ENCODE assay signal across 8 mouse cellular contexts in the genomic region with DNA sequence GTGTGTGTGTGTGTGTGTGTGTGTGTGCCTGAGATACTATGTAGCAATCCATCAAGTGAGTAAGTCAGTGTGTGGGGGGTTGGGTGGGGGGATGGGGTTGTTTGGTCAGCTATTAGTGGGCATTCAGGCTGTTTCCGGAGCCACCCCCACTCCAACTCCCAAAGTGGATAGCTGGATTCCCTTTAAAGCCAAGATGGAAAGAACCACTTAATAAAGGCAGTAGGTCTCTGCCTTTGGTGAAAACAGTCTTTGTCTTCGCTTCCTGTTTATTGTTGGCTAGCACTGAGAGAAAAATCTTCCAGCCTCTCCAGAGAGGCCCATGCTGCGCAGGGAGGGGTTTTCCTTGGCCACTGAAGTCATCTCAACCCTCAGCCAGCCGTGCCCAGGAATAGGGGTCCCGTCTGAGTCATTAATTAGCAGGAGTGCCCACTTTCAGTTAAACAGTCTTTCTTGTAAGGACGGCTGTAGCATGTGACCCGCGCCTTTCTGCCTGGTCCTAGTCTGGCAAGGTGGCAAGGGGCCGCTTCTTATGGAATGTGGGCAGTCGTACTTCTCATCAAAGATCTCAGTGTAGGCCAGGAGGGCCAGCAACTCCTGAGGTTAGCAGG. TPM values are rescaled to one million over a fixed set of nuclear protein-coding genes. Genes with fewer than 3 reads are reported as not detected.
DNase-seq lines count a peak whose midpoint lies in the region; ATAC-seq lines count a peak whose summit lies in the region.

No protein-coding gene starts in this region.

- 62% methylated on average over 10 of the region's 10 CpGs for WGBS in midbrain, embryonic 10.5 days
- 43% methylated on average over 10 of the region's 10 CpGs for WGBS in midbrain, embryonic 13.5 days
- 54% methylated on average over 10 of the region's 10 CpGs for WGBS in heart, embryonic 10.5 days
- WGBS in limb, embryonic 10.5 days = 58% methylated on average over 10 of the region's 10 CpGs
- 16% methylated on average over 10 of the region's 10 CpGs for WGBS in neural tube, embryonic 15.5 days

- no peaks in the 10 kb centered on the region for H3K9me3 ChIP-seq in midbrain, embryonic 10.5 days (replicated peaks)
- H3K9me3 ChIP-seq in midbrain, embryonic 13.5 days = no peaks in the 10 kb centered on the region
- H3K9me3 ChIP-seq in heart, embryonic 10.5 days = no peaks in the 10 kb centered on the region
- H3K9me3 ChIP-seq in limb, embryonic 10.5 days (replicated peaks) = no peaks in the 10 kb centered on the region
- no peaks in the 10 kb centered on the region for H3K9me3 ChIP-seq in neural tube, embryonic 15.5 days (replicated peaks)

- no peak for DNase-seq in midbrain, embryonic 10.5 days (ENCODE audit: low spot score)
- peak; percentile 75 for DNase-seq in heart, embryonic 10.5 days (ENCODE audit: low spot score)
- no peak for DNase-seq in limb, embryonic 10.5 days (ENCODE audit: low spot score)
- no peak for DNase-seq in urinary bladder, adult 2 months (ENCODE audit: low spot score)
- DNase-seq in left cerebral cortex, adult 18-20 months (ENCODE audit: low spot score in 2 of 2) = no peak
- no peak for DNase-seq in spleen, adult 18-20 months

- no peak for ATAC-seq in midbrain, embryonic 13.5 days
- peak; percentile 45; the same call in 1 of the 2 replicates for ATAC-seq in neural tube, embryonic 15.5 days (ENCODE audit: low FRiP score)

- H3K4me1 ChIP-seq in midbrain, embryonic 10.5 days = peaks cover 51% of the 10 kb centered on the region
- H3K4me1 ChIP-seq in midbrain, embryonic 13.5 days (replicated peaks) = peaks cover 32% of the 10 kb centered on the region
- peaks cover 50% of the 10 kb centered on the region for H3K4me1 ChIP-seq in heart, embryonic 10.5 days
- H3K4me1 ChIP-seq in limb, embryonic 10.5 days = peaks cover 47% of the 10 kb centered on the region
- peaks cover 37% of the 10 kb centered on the region for H3K4me1 ChIP-seq in neural tube, embryonic 15.5 days

- H3K4me2 ChIP-seq in midbrain, embryonic 13.5 days (replicated peaks) = no peak overlapping the region
- H3K4me2 ChIP-seq in neural tube, embryonic 15.5 days = peak overlapping the region; percentile 13; the same call in 1 of the 2 replicates

- no peak overlapping the region for H3K4me3 ChIP-seq in midbrain, embryonic 10.5 days
- no peak overlapping the region for H3K4me3 ChIP-seq in midbrain, embryonic 13.5 days (replicated peaks)
- no peak overlapping the region for H3K4me3 ChIP-seq in heart, embryonic 10.5 days
- peak overlapping the region; percentile 22; the same call in 1 of the 2 replicates for H3K4me3 ChIP-seq in limb, embryonic 10.5 days
- H3K4me3 ChIP-seq in neural tube, embryonic 15.5 days (replicated peaks) = no peak overlapping the region

- H3K27ac ChIP-seq in midbrain, embryonic 10.5 days (replicated peaks) = peak overlapping the region; percentile 69
- no peak overlapping the region for H3K27ac ChIP-seq in midbrain, embryonic 13.5 days
- H3K27ac ChIP-seq in heart, embryonic 10.5 days = peak overlapping the region; percentile 83
- peak overlapping the region; percentile 82 for H3K27ac ChIP-seq in limb, embryonic 10.5 days
- peak overlapping the region; percentile 62 for H3K27ac ChIP-seq in neural tube, embryonic 15.5 days (replicated peaks)

- peaks cover 20% of the 10 kb centered on the region; the same call in 1 of the 2 replicates for H3K27me3 ChIP-seq in midbrain, embryonic 10.5 days (ENCODE audit: low read depth, poor library complexity, severe bottlenecking)
- H3K27me3 ChIP-seq in midbrain, embryonic 13.5 days = no peaks in the 10 kb centered on the region
- no peaks in the 10 kb centered on the region for H3K27me3 ChIP-seq in heart, embryonic 10.5 days (ENCODE audit: insufficient read depth, poor library complexity, severe bottlenecking)
- H3K27me3 ChIP-seq in limb, embryonic 10.5 days (ENCODE audit: low read depth, poor library complexity, severe bottlenecking) = no peaks in the 10 kb centered on the region
- H3K27me3 ChIP-seq in neural tube, embryonic 15.5 days (replicated peaks) = no peaks in the 10 kb centered on the region

- H3K36me3 ChIP-seq in midbrain, embryonic 10.5 days = peaks cover 8% of the 10 kb centered on the region
- H3K36me3 ChIP-seq in midbrain, embryonic 13.5 days = 0 out of 2 replicates have a peak, but pooled peaks cover 6% of the 10 kb centered on the region
- H3K36me3 ChIP-seq in heart, embryonic 10.5 days = peaks cover 10% of the 10 kb centered on the region
- peaks cover 11% of the 10 kb centered on the region for H3K36me3 ChIP-seq in limb, embryonic 10.5 days
- no peaks in the 10 kb centered on the region for H3K36me3 ChIP-seq in neural tube, embryonic 15.5 days

- no peak overlapping the region for H3K9ac ChIP-seq in midbrain, embryonic 13.5 days (replicated peaks)
- H3K9ac ChIP-seq in neural tube, embryonic 15.5 days (replicated peaks) = no peak overlapping the region; the same call in 1 of the 2 replicates

RNA-seq across cellular contexts. Expression of gene Ano6, which starts 38.1 kb away (rescaled TPM):
- polyA plus RNA-seq in midbrain, embryonic 10.5 days (2016; fragmentation: Nextera tagmentation; extraction: Ambion mirVana) = 30.0 and 33.6 TPM in 2 replicates
- polyA plus RNA-seq in midbrain, embryonic 13.5 days (2015; fragmentation: Nextera tagmentation; extraction: Ambion mirVana) = 26.1 and 26.8 TPM in 2 replicates
- polyA plus RNA-seq in heart, embryonic 10.5 days (2016; fragmentation: Nextera tagmentation; extraction: Ambion mirVana) = 40.8 and 44.4 TPM in 2 replicates
- polyA plus RNA-seq in limb, embryonic 10.5 days (2016; fragmentation: Nextera tagmentation; extraction: Ambion mirVana) = 33.5 and 44.6 TPM in 2 replicates
- polyA plus RNA-seq in neural tube, embryonic 15.5 days (2015; fragmentation: Nextera tagmentation; extraction: Ambion mirVana) = 27.0 and 32.5 TPM in 2 replicates
- 53.9 and 66.4 TPM in 2 replicates for polyA plus RNA-seq in urinary bladder, adult 2 months (2012; rRNA removed)
- 10 to 100 TPM; 24.8 to 26.3 TPM for total RNA-seq in left cerebral cortex, adult 18-20 months (2021)
